Mouse (Mus musculus): ENCODE results near the gene 3830417A13Rik.

The 3830417A13Rik gene

DNA sequence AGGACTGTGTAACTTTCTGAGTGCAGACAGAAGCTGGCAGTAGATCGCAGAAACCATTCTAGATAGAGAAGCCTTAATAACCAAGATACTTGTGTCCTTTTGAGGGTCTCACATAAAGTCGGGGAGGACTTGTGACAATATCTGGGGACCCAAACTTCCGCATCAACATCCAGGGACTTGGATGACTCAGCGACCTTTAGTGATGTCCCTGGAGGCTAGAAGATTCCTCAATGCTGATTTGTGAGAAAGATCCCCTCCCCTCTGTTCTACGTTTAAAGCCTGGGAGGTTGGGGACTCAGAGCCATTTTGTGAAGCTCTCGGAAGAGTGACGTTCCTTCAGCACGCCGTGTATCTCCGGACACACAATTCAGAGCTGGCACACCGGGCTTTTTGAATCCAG, at the start of gene 3830417A13Rik:
3830417A13Rik (plus strand) TSS at position 301 of the 400 bp plus-strand sequence.
- in situ Hi-C loops (cut with MboI; ENCODE audit: low pct_unique_long_range_greater_than_20kb in 1 of 2, low sequenced_read_pairs in 2 of 2, unreplicated experiment in 1 of 2), result no loop called here

DNA sequence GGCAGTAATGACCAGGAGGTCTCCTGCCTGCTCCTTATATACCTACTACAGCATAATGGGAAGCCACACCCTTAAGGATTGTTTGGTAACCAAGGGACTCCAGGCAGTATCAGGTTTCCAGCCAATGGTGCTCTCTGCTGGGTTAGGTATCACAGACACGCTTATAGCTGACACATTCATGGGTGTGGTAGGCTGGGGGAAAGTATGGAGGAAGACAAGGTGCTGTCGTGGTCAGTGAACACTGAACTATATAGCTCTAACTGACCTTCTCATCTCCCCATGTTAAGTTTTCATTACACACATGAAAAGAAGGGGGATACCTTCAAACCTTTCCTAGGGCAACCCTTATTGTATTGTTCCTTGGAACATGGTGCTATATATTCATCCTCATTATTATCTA, 21.2 kb upstream of the 3830417A13Rik start, which contains the start of gene Gm6760:
Gm6760 (minus strand) TSS at position 101 of the 400 bp plus-strand sequence.
- in situ Hi-C loops (cut with MboI; ENCODE audit: low pct_unique_long_range_greater_than_20kb in 1 of 2, low sequenced_read_pairs in 2 of 2, unreplicated experiment in 1 of 2), result no loop called here

DNA sequence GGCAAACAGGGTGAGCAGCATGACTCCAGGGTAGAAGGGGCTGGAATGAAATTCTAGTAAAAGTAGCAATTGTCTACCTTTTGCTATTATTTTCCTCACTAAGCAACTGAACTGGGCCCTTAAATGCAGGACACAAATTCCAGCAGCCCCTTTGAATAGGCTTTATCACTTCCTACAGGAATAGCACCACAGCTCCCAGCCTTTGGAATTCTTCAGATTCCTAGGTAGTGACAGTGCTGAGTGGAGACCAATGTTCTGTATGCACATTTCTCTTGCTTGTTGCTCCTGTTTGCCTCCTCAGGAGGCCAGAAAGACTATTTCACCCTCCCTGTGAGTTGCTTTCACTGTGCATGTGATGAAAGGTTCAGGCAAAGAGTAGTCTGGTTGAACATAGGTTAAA, 7.9 kb downstream of the 3830417A13Rik start:
- in situ Hi-C loops (cut with MboI; ENCODE audit: low pct_unique_long_range_greater_than_20kb in 1 of 2, low sequenced_read_pairs in 2 of 2, unreplicated experiment in 1 of 2), result no loop called here
